Mouse (Mus musculus) embryonic facial prominence, embryonic 10.5 days (tissue): ENCODE data around the gene Orc5. TPM values are rescaled to one million over a fixed set of nuclear protein-coding genes. Genes with fewer than 3 reads are reported as not detected.
"Not testable (repeated sequence)": the region's sequence is repeated elsewhere in the genome, so short reads cannot be mapped to it uniquely, and the experiment has no call there.

ENCODE experiments used
- DNase-seq: peaks from one replicate; pipeline ENCODE4 v3.0.0-alpha.2; 2017; ENCODE audit warnings: low spot score
- H3K27ac ChIP-seq: fragments of 300-500 bp; sonication (generic); replicated peaks from 2 replicates; pipeline ENCODE4 v1.5.1; 2016; ENCODE audit warnings: mild to moderate bottlenecking
- H3K27me3 ChIP-seq: fragments of 300-500 bp; sonication (generic); replicated peaks from 2 replicates; pipeline ENCODE4 v1.6.1; 2016; ENCODE audit warnings: low read depth, mild to moderate bottlenecking; ENCODE audit not compliant: poor library complexity, severe bottlenecking
- H3K36me3 ChIP-seq: fragments of 300-500 bp; sonication (generic); replicated peaks from 2 replicates; pipeline ENCODE4 v1.6.1; 2016; ENCODE audit warnings: mild to moderate bottlenecking, moderate library complexity
- H3K4me1 ChIP-seq: fragments of 300-500 bp; sonication (generic); 2 replicates; pipeline ENCODE4 v1.6.1; 2016
- H3K4me3 ChIP-seq: fragments of 300-500 bp; sonication (generic); 2 replicates; pipeline ENCODE4 v1.5.1; 2016; ENCODE audit warnings: mild to moderate bottlenecking, moderate library complexity
- H3K9me3 ChIP-seq: fragments of 300-500 bp; sonication (generic); 2 replicates; pipeline ENCODE4 v1.6.1; 2016; ENCODE audit warnings: mild to moderate bottlenecking
- WGBS: fragments of 180-500 bp; shearing (Covaris S2); methylation state at CpG from one replicate; pipeline ENCODE4 v1.1.7; 2016; 5-methylcytosine and 5-hydroxymethylcytosine counted together
- polyA plus RNA-seq: library from polyadenylated mRNA; unstranded; fragments of >200 nt; fragmentation: Nextera tagmentation; extraction: Ambion mirVana; gene quantifications from 2 replicates; pipeline ENCODE4 v1.2.1, GENCODE M21; 2016

Gene Orc5
- polyA plus RNA-seq, 1 experiment from 2014 or later: 50.7 TPM

- WGBS: 92% methylated on average over 2 of the region's 2 CpGs
- H3K27ac ChIP-seq: no peak overlapping the region
- H3K9me3 ChIP-seq: no peaks in the 10 kb centered on the region
- no peak for DNase-seq
- no peaks in the 10 kb centered on the region for H3K4me1 ChIP-seq
- H3K27me3 ChIP-seq: no peaks in the 10 kb centered on the region
- peaks cover 72% of the 10 kb centered on the region for H3K36me3 ChIP-seq
- H3K4me3 ChIP-seq: no peak overlapping the region
Observed at GRCm38 (mm10) chr5:22519708-22520107, 30.5 kb downstream of the Orc5 start.

GRCm38 (mm10) chr5:22515745-22516144, 34.5 kb downstream of the Orc5 start:
- H3K4me3 ChIP-seq, H3K4me1 ChIP-seq, H3K9me3 ChIP-seq, H3K27ac ChIP-seq, H3K27me3 ChIP-seq, DNase-seq: not testable (repeated sequence)
- H3K36me3 ChIP-seq: peaks cover 47% of the 10 kb centered on the region
- WGBS: 90% methylated on average over 4 of the region's 4 CpGs

GRCm38 (mm10) chr5:22514231-22514630, 36.0 kb downstream of the Orc5 start:
- H3K27ac ChIP-seq, H3K4me1 ChIP-seq, DNase-seq, H3K4me3 ChIP-seq, H3K9me3 ChIP-seq, H3K27me3 ChIP-seq: not testable (repeated sequence)
- WGBS: no CpG with 5 or more reads among the region's 7 CpGs
- H3K36me3 ChIP-seq: peaks cover 32% of the 10 kb centered on the region

GRCm38 (mm10) chr5:22512579-22512978, 37.6 kb downstream of the Orc5 start:
- H3K4me3 ChIP-seq, H3K27ac ChIP-seq, H3K4me1 ChIP-seq, DNase-seq, H3K9me3 ChIP-seq, H3K27me3 ChIP-seq: not testable (repeated sequence)
- peaks cover 26% of the 10 kb centered on the region for H3K36me3 ChIP-seq
- no CpG with 5 or more reads among the region's 5 CpGs for WGBS

- no peak overlapping the region for H3K27ac ChIP-seq
- DNase-seq: no peak
- H3K9me3 ChIP-seq: no peaks in the 10 kb centered on the region
- H3K4me1 ChIP-seq: no peaks in the 10 kb centered on the region
- peaks cover 21% of the 10 kb centered on the region for H3K36me3 ChIP-seq
- H3K4me3 ChIP-seq: no peak overlapping the region
- WGBS: 85% methylated on average over 8 of the region's 8 CpGs
- H3K27me3 ChIP-seq: no peaks in the 10 kb centered on the region
Observed at GRCm38 (mm10) chr5:22511824-22512223, 38.4 kb downstream of the Orc5 start.

GRCm38 (mm10) chr5:22508560-22508959, 41.7 kb downstream of the Orc5 start:
- Histone ChIP-seq H3K36me3 (peaks cover 14% of the 10 kb centered on the region), H3K4me3 (no peak overlapping the region), H3K27ac (no peak overlapping the region), H3K27me3 (no peaks in the 10 kb centered on the region), H3K9me3 (no peaks in the 10 kb centered on the region), H3K4me1 (no peaks in the 10 kb centered on the region)
- WGBS: 97% methylated on average over 5 of the region's 5 CpGs
- no peak for DNase-seq

- H3K36me3 ChIP-seq: peaks cover 34% of the 10 kb centered on the region
- H3K27ac ChIP-seq: no peak overlapping the region
- H3K27me3 ChIP-seq: no peaks in the 10 kb centered on the region
- H3K4me1 ChIP-seq: no peaks in the 10 kb centered on the region
- no peaks in the 10 kb centered on the region for H3K9me3 ChIP-seq
- no peak for DNase-seq
- no peak overlapping the region for H3K4me3 ChIP-seq
- 86% methylated on average over 5 of the region's 5 CpGs for WGBS
Observed at GRCm38 (mm10) chr5:22499437-22499836, 50.8 kb downstream of the Orc5 start.

- DNase-seq: no peak
- Histone ChIP-seq H3K27ac (no peak overlapping the region), H3K27me3 (no peaks in the 10 kb centered on the region), H3K4me1 (no peaks in the 10 kb centered on the region), H3K4me3 (no peak overlapping the region), H3K9me3 (no peaks in the 10 kb centered on the region), H3K36me3 (peaks cover 27% of the 10 kb centered on the region)
Observed at GRCm38 (mm10) chr5:22491088-22491487, 59.1 kb downstream of the Orc5 start.

GRCm38 (mm10) chr5:22489091-22489490, 61.1 kb downstream of the Orc5 start:
- DNase-seq: peak; percentile 15
- H3K27ac ChIP-seq: no peak overlapping the region
- no peaks in the 10 kb centered on the region for H3K4me1 ChIP-seq
- WGBS: 70% methylated on average over 4 of the region's 4 CpGs
- no peaks in the 10 kb centered on the region for H3K9me3 ChIP-seq
- H3K27me3 ChIP-seq: no peaks in the 10 kb centered on the region
- no peak overlapping the region for H3K4me3 ChIP-seq
- peaks cover 42% of the 10 kb centered on the region for H3K36me3 ChIP-seq

GRCm38 (mm10) chr5:22486601-22487206, 63.5 kb downstream of the Orc5 start:
- Histone ChIP-seq H3K4me1 (no peaks in the 10 kb centered on the region), H3K27ac (no peak overlapping the region)
- no peak for DNase-seq

GRCm38 (mm10) chr5:22485764-22486163, 64.5 kb downstream of the Orc5 start:
- WGBS: 91% methylated on average over 1 of the region's 1 CpGs
- H3K27me3 ChIP-seq: no peaks in the 10 kb centered on the region

More at GRCm38 (mm10) chr5:22486601-22487206, 63.5 kb downstream of the Orc5 start:
- 66% methylated on average over 6 of the region's 6 CpGs for WGBS
- Histone ChIP-seq H3K27me3 (no peaks in the 10 kb centered on the region), H3K36me3 (peaks cover 42% of the 10 kb centered on the region), H3K9me3 (no peaks in the 10 kb centered on the region), H3K4me3 (no peak overlapping the region)

GRCm38 (mm10) chr5:22482567-22482966, 67.7 kb downstream of the Orc5 start:
- H3K4me1 ChIP-seq: no peaks in the 10 kb centered on the region
- 91% methylated on average over 5 of the region's 5 CpGs for WGBS
- no peaks in the 10 kb centered on the region for H3K9me3 ChIP-seq
- H3K4me3 ChIP-seq: no peak overlapping the region
- peaks cover 23% of the 10 kb centered on the region for H3K36me3 ChIP-seq
- no peaks in the 10 kb centered on the region for H3K27me3 ChIP-seq
- DNase-seq: no peak
- no peak overlapping the region for H3K27ac ChIP-seq

More at GRCm38 (mm10) chr5:22485764-22486163, 64.5 kb downstream of the Orc5 start:
- no peak for DNase-seq
- no peaks in the 10 kb centered on the region for H3K4me1 ChIP-seq
- no peak overlapping the region for H3K27ac ChIP-seq
- H3K4me3 ChIP-seq: no peak overlapping the region
- H3K36me3 ChIP-seq: peaks cover 35% of the 10 kb centered on the region
- H3K9me3 ChIP-seq: no peaks in the 10 kb centered on the region

- DNase-seq, H3K9me3 ChIP-seq, H3K4me1 ChIP-seq, H3K4me3 ChIP-seq, H3K27me3 ChIP-seq, H3K36me3 ChIP-seq, H3K27ac ChIP-seq: not testable (repeated sequence)
- 96% methylated on average over 8 of the region's 11 CpGs for WGBS
Observed at GRCm38 (mm10) chr5:22472445-22472844, 77.8 kb downstream of the Orc5 start.
